Mouse (Mus musculus) frontal cortex, adult (tissue): ENCODE results near the gene Cela3a.
"Not testable (repeated sequence)": the region's sequence is repeated elsewhere in the genome, so short reads cannot be mapped to it uniquely, and the experiment has no call there.

Experiments used
- ATAC-seq: cut with Nextera tagmentation; 2 replicates; pipeline ENCODE4 v1.9.2; 2017; ENCODE audit warnings: mild to moderate bottlenecking, moderate library complexity, mixed read lengths; ENCODE audit not compliant: low TSS enrichment

Gene Cela3a

GRCm38 (mm10) chr4:137409691-137410090 is at the start of gene Cela3a:
TSS of gene Cela3a (minus strand) at chr4:137409791.
- ATAC-seq, result no peak

- ATAC-seq, result no peak
Measured at GRCm38 (mm10) chr4:137458861-137459260, 49.3 kb upstream of the Cela3a start.

GRCm38 (mm10) chr4:137458310-137458709 is 48.7 kb upstream of the Cela3a start:
- no peak for ATAC-seq

- ATAC-seq, result no peak
Measured at GRCm38 (mm10) chr4:137457292-137457691, 47.7 kb upstream of the Cela3a start.

GRCm38 (mm10) chr4:137456581-137456980 is 47.0 kb upstream of the Cela3a start:
- no peak for ATAC-seq

- no peak for ATAC-seq
Measured at GRCm38 (mm10) chr4:137454582-137454981, 45.0 kb upstream of the Cela3a start.

- ATAC-seq, result no peak
Measured at GRCm38 (mm10) chr4:137453234-137453767, 43.7 kb upstream of the Cela3a start, which contains the start of gene 1700013G24Rik. TSS of gene 1700013G24Rik (plus strand) at chr4:137453284.

GRCm38 (mm10) chr4:137452190-137452589 is 42.6 kb upstream of the Cela3a start:
- ATAC-seq, result no peak

GRCm38 (mm10) chr4:137449715-137450114 is 40.1 kb upstream of the Cela3a start:
- ATAC-seq, result no peak

- ATAC-seq, result no peak
Measured at GRCm38 (mm10) chr4:137449132-137449531, 39.5 kb upstream of the Cela3a start.

GRCm38 (mm10) chr4:137448641-137449040 is 39.0 kb upstream of the Cela3a start:
- no peak for ATAC-seq

GRCm38 (mm10) chr4:137448197-137448596 is 38.6 kb upstream of the Cela3a start:
- no peak for ATAC-seq

- no peak; the same call in 1 of the 2 replicates for ATAC-seq
Measured at GRCm38 (mm10) chr4:137447363-137448196, 38.0 kb upstream of the Cela3a start.

- no peak for ATAC-seq
Measured at GRCm38 (mm10) chr4:137445881-137446280, 36.3 kb upstream of the Cela3a start.

GRCm38 (mm10) chr4:137443625-137444024 is 34.0 kb upstream of the Cela3a start:
- no peak for ATAC-seq

- no peak for ATAC-seq
Measured at GRCm38 (mm10) chr4:137441332-137441731, 31.7 kb upstream of the Cela3a start.

- ATAC-seq, result no peak
Measured at GRCm38 (mm10) chr4:137438842-137439241, 29.3 kb upstream of the Cela3a start.

- peak; percentile 62; the same call in 1 of the 2 replicates for ATAC-seq
Measured at GRCm38 (mm10) chr4:137436979-137437669, 27.5 kb upstream of the Cela3a start.

- ATAC-seq, result not testable (repeated sequence)
Measured at GRCm38 (mm10) chr4:137432700-137433550, 23.3 kb upstream of the Cela3a start.

GRCm38 (mm10) chr4:137430502-137430901 is 20.9 kb upstream of the Cela3a start, which contains the start of gene Cela3b:
TSS of gene Cela3b (minus strand) at chr4:137430540.
- ATAC-seq, result no peak

- no peak for ATAC-seq
Measured at GRCm38 (mm10) chr4:137417712-137418564, 8.3 kb upstream of the Cela3a start.
